Mouse (Mus musculus) midbrain, embryonic 16.5 days (tissue): Measurements from ENCODE around the gene Xiap. TPM values are rescaled to one million over a fixed set of nuclear protein-coding genes. Genes with fewer than 3 reads are reported as not detected.
"Not testable (repeated sequence)": the region's sequence is repeated elsewhere in the genome, so short reads cannot be mapped to it uniquely, and the experiment has no call there.

Experiments
- ATAC-seq: fragments of 200-750 bp; cut with Nextera tagmentation; 2 replicates; pipeline ENCODE4 v1.8.0; 2017; ENCODE audit warnings: moderate TSS enrichment
- H3K27ac ChIP-seq: fragments of 300-500 bp; sonication (generic); 2 replicates; pipeline ENCODE4 v1.5.1; 2014; ENCODE audit warnings: mild to moderate bottlenecking, low read length, mixed read lengths
- H3K27me3 ChIP-seq: fragments of 300-500 bp; sonication (generic); 2 replicates; pipeline ENCODE4 v1.6.1; 2014; ENCODE audit warnings: low read depth, low read length, mixed read lengths; ENCODE audit not compliant: control insufficient read depth, insufficient read depth
- H3K36me3 ChIP-seq: fragments of 300-500 bp; sonication (generic); 2 replicates; pipeline ENCODE4 v1.6.1; 2014; ENCODE audit warnings: mild to moderate bottlenecking, low read length, moderate library complexity, mixed read lengths; ENCODE audit not compliant: control insufficient read depth, insufficient read depth
- H3K4me1 ChIP-seq: fragments of 300-500 bp; sonication (generic); 2 replicates; pipeline ENCODE4 v1.6.1; 2014; ENCODE audit warnings: mild to moderate bottlenecking, low read length, mixed read lengths; ENCODE audit not compliant: control insufficient read depth, insufficient read depth
- H3K4me2 ChIP-seq: fragments of 300-500 bp; sonication (generic); 2 replicates; pipeline ENCODE4 v1.6.1; 2014; ENCODE audit warnings: mild to moderate bottlenecking, low read length, mixed read lengths
- H3K4me3 ChIP-seq: fragments of 300-500 bp; sonication (generic); 2 replicates; pipeline ENCODE4 v1.5.1; 2014; ENCODE audit warnings: low read depth, mild to moderate bottlenecking, low read length, moderate library complexity, mixed read lengths
- H3K9ac ChIP-seq: fragments of 300-500 bp; sonication (generic); 2 replicates; pipeline ENCODE4 v1.6.1; 2014; ENCODE audit warnings: low read depth, low read length, mixed read lengths
- H3K9me3 ChIP-seq: fragments of 300-500 bp; sonication (generic); replicated peaks from 2 replicates; pipeline ENCODE4 v1.6.1; 2014; ENCODE audit warnings: mild to moderate bottlenecking, low read length, mixed read lengths; ENCODE audit not compliant: control insufficient read depth, poor library complexity, severe bottlenecking
- WGBS: fragments of 180-500 bp; shearing (Covaris S2); extraction: QIAGEN DNeasy Blood & Tissue Kit; methylation state at CpG from one replicate; pipeline ENCODE4 v1.1.7; 2014; 5-methylcytosine and 5-hydroxymethylcytosine counted together
- polyA plus RNA-seq: library from polyadenylated mRNA; unstranded; fragments of >200 nt; fragmentation: Nextera tagmentation; extraction: Ambion mirVana; gene quantifications from 2 replicates; pipeline ENCODE4 v1.2.1, GENCODE M21; 2015

The Xiap gene
- 10.3 and 10.8 TPM in 2 replicates for polyA plus RNA-seq

- no peak for ATAC-seq
Measured at GRCm38 (mm10) chrX:42059282-42060068, at the start of gene Xiap. Gene Xiap (plus strand): TSS chrX:42059679.

DNA sequence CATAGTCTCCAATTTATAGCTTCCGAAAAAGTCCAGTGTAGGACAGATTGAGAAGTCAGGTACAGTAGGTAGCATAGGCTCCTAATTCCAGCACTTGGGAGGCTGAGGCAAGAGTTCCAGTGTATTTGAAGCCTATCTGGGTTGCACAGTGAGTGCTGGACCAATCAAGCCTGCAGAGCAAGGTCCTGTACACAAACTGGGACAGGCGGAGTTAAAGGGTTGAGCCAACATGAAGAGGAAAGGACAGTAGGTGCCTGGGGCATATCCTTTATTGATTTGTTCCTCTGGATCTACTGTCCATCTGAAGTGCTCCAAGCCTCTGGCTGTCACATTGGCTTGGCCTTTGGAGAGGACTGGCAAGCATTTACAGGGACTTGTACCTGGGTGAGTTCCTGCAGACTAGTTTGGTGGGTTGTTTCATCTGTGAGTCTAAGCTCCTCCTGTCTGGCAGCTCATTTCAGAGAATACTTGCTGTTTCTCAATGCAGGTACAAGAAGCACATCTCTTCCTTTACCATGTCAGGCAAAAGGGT is 46.7 kb upstream of the Xiap start:
- 95% methylated on average over 2 of the region's 2 CpGs for WGBS
- no peak overlapping the region for H3K27ac ChIP-seq
- no peak overlapping the region for H3K4me2 ChIP-seq
- no peaks in the 10 kb centered on the region for H3K9me3 ChIP-seq
- no peaks in the 10 kb centered on the region for H3K27me3 ChIP-seq
- ATAC-seq: no peak
- H3K36me3 ChIP-seq: no peaks in the 10 kb centered on the region
- H3K4me3 ChIP-seq: no peak overlapping the region
- H3K4me1 ChIP-seq: no peaks in the 10 kb centered on the region
- no peak overlapping the region for H3K9ac ChIP-seq

More at GRCm38 (mm10) chrX:42059282-42060068, at the start of gene Xiap:
- Histone ChIP-seq H3K36me3 (no peaks in the 10 kb centered on the region), H3K9me3 (no peaks in the 10 kb centered on the region), H3K9ac (no peak within 1 kb of the TSS), H3K27me3 (no peaks in the 10 kb centered on the region), H3K4me2 (no peak within 1 kb of the TSS), H3K4me3 (no peak within 1 kb of the TSS), H3K4me1 (no peaks in the 10 kb centered on the region), H3K27ac (no peak within 1 kb of the TSS)
- 88% methylated on average over 5 of the region's 5 CpGs for WGBS

DNA sequence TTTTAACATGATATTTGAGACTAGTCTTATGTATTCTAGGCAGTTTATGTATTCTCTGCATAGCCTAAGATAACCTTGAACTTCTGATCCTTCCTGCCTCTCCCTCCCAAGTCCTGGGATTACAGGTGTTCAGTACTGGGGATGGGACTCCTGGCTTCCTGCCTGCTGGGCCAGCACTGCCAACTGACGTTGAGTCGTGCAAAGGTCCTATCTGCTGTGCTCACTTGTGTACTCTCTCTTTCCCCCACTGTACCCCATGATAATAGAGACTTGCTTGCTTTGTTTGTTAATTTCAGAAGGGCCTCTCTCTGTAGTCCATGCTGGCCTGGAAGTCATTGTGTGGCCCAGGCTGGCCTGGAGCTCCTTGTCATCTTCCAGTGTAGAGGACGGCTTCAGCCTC is 45.7 kb upstream of the Xiap start:
- no peaks in the 10 kb centered on the region for H3K36me3 ChIP-seq
- H3K4me2 ChIP-seq: no peak overlapping the region
- no peaks in the 10 kb centered on the region for H3K9me3 ChIP-seq
- no peaks in the 10 kb centered on the region for H3K27me3 ChIP-seq
- no peaks in the 10 kb centered on the region for H3K4me1 ChIP-seq
- H3K27ac ChIP-seq: no peak overlapping the region
- no peak overlapping the region for H3K4me3 ChIP-seq
- WGBS: 66% methylated on average over 3 of the region's 3 CpGs
- no peak overlapping the region for H3K9ac ChIP-seq
- no peak for ATAC-seq

DNA sequence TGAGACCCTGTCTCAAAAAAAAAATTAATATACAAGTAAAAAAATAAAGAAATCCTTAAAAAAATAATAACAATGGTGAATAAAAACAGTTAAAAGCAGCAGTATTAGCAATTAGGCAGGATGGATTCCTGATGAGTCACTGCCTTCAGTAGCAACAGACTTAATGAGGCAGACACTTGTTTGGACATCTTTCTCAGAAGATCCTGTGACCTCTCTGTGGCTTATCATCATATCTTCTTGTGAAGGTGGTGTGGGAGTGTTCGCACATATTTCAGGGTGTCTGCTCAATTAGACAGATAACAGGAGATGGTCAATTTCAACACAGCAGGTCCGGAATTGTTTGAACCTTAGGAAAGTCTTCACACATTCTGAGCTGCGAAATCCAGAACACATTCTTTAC is 45.0 kb upstream of the Xiap start:
- Histone ChIP-seq H3K4me1 (no peaks in the 10 kb centered on the region), H3K27me3 (no peaks in the 10 kb centered on the region), H3K4me3 (no peak overlapping the region), H3K4me2 (no peak overlapping the region), H3K27ac (no peak overlapping the region), H3K9ac (no peak overlapping the region), H3K36me3 (no peaks in the 10 kb centered on the region), H3K9me3 (no peaks in the 10 kb centered on the region)
- ATAC-seq: no peak
- 94% methylated on average over 3 of the region's 3 CpGs for WGBS

GRCm38 (mm10) chrX:42018030-42018429 is 41.4 kb upstream of the Xiap start:
- H3K27ac ChIP-seq: no peak overlapping the region
- no peak for ATAC-seq
- WGBS: 65% methylated on average over 1 of the region's 1 CpGs

DNA sequence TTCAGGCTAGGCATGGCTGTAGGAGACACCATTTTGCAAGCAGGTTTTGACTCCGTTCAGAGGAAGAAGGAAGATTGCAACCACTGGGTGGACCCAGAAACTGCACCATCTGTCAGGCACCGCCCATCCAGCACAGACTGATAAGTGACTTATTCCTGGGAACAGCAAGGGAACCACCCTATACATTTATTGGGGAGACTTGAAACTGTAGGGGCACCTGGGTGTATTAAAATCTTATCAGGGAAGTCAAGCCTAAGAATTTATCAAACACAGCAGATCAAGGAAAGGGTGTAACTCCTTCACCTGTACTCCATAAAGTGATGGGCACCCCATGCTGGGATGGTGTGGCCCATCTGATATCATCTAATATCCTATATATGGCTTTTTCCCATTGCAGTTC is 40.0 kb upstream of the Xiap start:
- no peak overlapping the region for H3K9ac ChIP-seq

More at GRCm38 (mm10) chrX:42018030-42018429, 41.4 kb upstream of the Xiap start:
- Histone ChIP-seq H3K9ac (no peak overlapping the region), H3K36me3 (no peaks in the 10 kb centered on the region), H3K4me2 (no peak overlapping the region), H3K4me3 (no peak overlapping the region), H3K4me1 (no peaks in the 10 kb centered on the region), H3K27me3 (no peaks in the 10 kb centered on the region), H3K9me3 (no peaks in the 10 kb centered on the region)

GRCm38 (mm10) chrX:42025802-42026440 is 33.6 kb upstream of the Xiap start:
- no CpG with 5 or more reads among the region's 3 CpGs for WGBS

More for the DNA sequence above, 40.0 kb upstream of the Xiap start:
- no peaks in the 10 kb centered on the region for H3K9me3 ChIP-seq
- H3K36me3 ChIP-seq: no peaks in the 10 kb centered on the region
- no peak overlapping the region for H3K4me2 ChIP-seq
- no peak overlapping the region for H3K4me3 ChIP-seq
- H3K4me1 ChIP-seq: no peaks in the 10 kb centered on the region
- WGBS: 83% methylated on average over 2 of the region's 2 CpGs
- H3K27ac ChIP-seq: no peak overlapping the region
- no peaks in the 10 kb centered on the region for H3K27me3 ChIP-seq
- no peak for ATAC-seq

DNA sequence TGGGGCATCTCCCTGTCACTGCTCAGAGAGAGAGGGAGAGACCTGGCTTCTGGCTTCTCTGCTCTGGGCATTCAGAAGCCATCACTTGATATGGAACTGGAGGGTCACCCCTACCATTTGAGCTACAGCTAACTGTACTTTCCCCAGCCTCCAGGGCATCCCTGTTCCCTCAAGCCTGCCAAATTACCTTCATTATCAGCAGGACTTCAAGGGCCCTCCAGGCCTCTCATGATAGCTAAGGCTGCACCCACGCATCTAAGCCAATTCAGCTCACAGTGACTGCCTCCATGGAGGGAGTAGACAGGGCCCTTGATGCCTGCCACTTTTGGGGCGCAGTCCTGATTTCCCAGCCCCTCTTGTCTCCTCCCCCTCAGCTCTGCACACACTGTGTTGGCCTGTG is 32.5 kb upstream of the Xiap start:
- not testable (repeated sequence) for H3K9me3 ChIP-seq, H3K4me1 ChIP-seq, H3K27me3 ChIP-seq, H3K9ac ChIP-seq, H3K27ac ChIP-seq, H3K4me3 ChIP-seq, H3K36me3 ChIP-seq, ATAC-seq, H3K4me2 ChIP-seq
- 68% methylated on average over 2 of the region's 2 CpGs for WGBS

More at GRCm38 (mm10) chrX:42025802-42026440, 33.6 kb upstream of the Xiap start:
- H3K27me3 ChIP-seq, H3K36me3 ChIP-seq, ATAC-seq, H3K4me1 ChIP-seq, H3K9ac ChIP-seq, H3K9me3 ChIP-seq, H3K27ac ChIP-seq, H3K4me2 ChIP-seq, H3K4me3 ChIP-seq: not testable (repeated sequence)
